Mouse (Mus musculus) right cerebral cortex, postnatal 25 days (tissue): Measurements from ENCODE around the gene Slc37a2.

Source experiments
- DNase-seq: peaks from one replicate; pipeline ENCODE4 v3.0.0; 2022

Slc37a2 gene

GRCm38 (mm10) chr9:37214327-37215060, 41.0 kb downstream of the Slc37a2 start:
- DNase-seq: no peak

GRCm38 (mm10) chr9:37213060-37213738, 42.3 kb downstream of the Slc37a2 start:
- DNase-seq: peak; percentile 45

GRCm38 (mm10) chr9:37207929-37208411, 47.6 kb downstream of the Slc37a2 start, which contains the start of gene Tmem218:
TSS of gene Tmem218 (plus strand) at chr9:37208223.
- DNase-seq: peak; percentile 90

- no peak for DNase-seq
Measured at GRCm38 (mm10) chr9:37203884-37204283, 51.7 kb downstream of the Slc37a2 start.

GRCm38 (mm10) chr9:37200414-37200813, 55.1 kb downstream of the Slc37a2 start:
- DNase-seq: no peak

GRCm38 (mm10) chr9:37197067-37197466, 58.5 kb downstream of the Slc37a2 start:
- no peak for DNase-seq

- no peak for DNase-seq
Measured at GRCm38 (mm10) chr9:37188024-37188423, 67.5 kb downstream of the Slc37a2 start.

GRCm38 (mm10) chr9:37187407-37187806, 68.1 kb downstream of the Slc37a2 start:
- DNase-seq: no peak

GRCm38 (mm10) chr9:37183176-37183575, 72.4 kb downstream of the Slc37a2 start:
- no peak for DNase-seq

- no peak for DNase-seq
Measured at GRCm38 (mm10) chr9:37181596-37181995, 73.9 kb downstream of the Slc37a2 start.

GRCm38 (mm10) chr9:37179596-37179995, 75.9 kb downstream of the Slc37a2 start:
- no peak for DNase-seq

GRCm38 (mm10) chr9:37178911-37179310, 76.6 kb downstream of the Slc37a2 start:
- peak; percentile 34 for DNase-seq
